Mouse (Mus musculus): ENCODE data around the gene Tex46.
A peak's percentile ranks its signal among the peaks of the same experiment; 100 is the strongest.

DNA sequence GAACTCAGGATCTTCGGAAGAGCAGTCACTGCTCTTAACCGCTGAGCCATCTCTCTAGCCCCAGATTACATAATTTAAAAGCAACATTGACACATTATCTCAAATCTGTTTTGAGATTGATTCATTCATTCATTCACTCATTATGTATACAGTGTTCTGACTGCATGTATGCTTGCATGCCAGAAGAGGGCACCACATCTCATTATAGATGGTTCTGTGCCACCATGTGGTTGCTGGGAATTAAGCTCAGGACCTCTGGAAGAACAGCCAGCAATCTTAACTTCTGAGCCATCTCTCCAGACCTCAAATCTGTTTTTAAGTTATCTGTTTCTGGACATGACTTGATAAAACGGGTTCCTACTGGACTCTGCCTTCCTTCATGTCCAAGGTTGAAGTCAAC, 10.4 kb upstream of the Tex46 start:
- TF ChIP-seq CTCF (conservative IDR thresholded peaks at IDR 0.05 in 1 of 2, IDR thresholded peaks at IDR 0.05 in 1 of 2; ENCODE audit: low read depth in 2 of 2, low read length in 2 of 2): peak in 1 of 2 experiments; percentile 42; a peak in 2 of 4 replicates
- no peak for TF ChIP-seq RAD21 (IDR thresholded peaks at IDR 0.05; ENCODE audit: low read depth, low read length)
- TF ChIP-seq ETS1 (conservative IDR thresholded peaks at IDR 0.05; ENCODE audit: low read depth, low read length): no peak
- TF ChIP-seq MAX (IDR thresholded peaks at IDR 0.05; ENCODE audit: low read length): no peak
- TF ChIP-seq HCFC1 (IDR thresholded peaks at IDR 0.05; ENCODE audit: low read depth, low read length): no peak
- no peak for TF ChIP-seq POLR2A (IDR thresholded peaks at IDR 0.05; ENCODE audit: low read depth, low read length)

All from CH12.LX (cell line).